Mouse (Mus musculus) embryonic facial prominence, embryonic 15.5 days (tissue): Measurements from ENCODE around the gene Dnaic2. TPM values are rescaled to one million over a fixed set of nuclear protein-coding genes. Genes with fewer than 3 reads are reported as not detected.

Experiments
- ATAC-seq: fragments of 200-750 bp; cut with Nextera tagmentation; 2 replicates; pipeline ENCODE4 v1.8.0; 2017; ENCODE audit warnings: low read depth, moderate TSS enrichment; ENCODE audit not compliant: insufficient number of reproducible peaks, low FRiP score, low TSS enrichment
- H3K27ac ChIP-seq: fragments of 300-500 bp; sonication (generic); replicated peaks from 2 replicates; pipeline ENCODE4 v1.5.1; 2015; ENCODE audit warnings: mild to moderate bottlenecking, inconsistent platforms
- H3K27me3 ChIP-seq: fragments of 300-500 bp; sonication (generic); 2 replicates; pipeline ENCODE4 v1.6.1; 2015; ENCODE audit warnings: inconsistent platforms
- H3K36me3 ChIP-seq: fragments of 300-500 bp; sonication (generic); 2 replicates; pipeline ENCODE4 v1.6.1; 2015; ENCODE audit warnings: mild to moderate bottlenecking, inconsistent platforms
- H3K4me1 ChIP-seq: fragments of 300-500 bp; sonication (generic); 2 replicates; pipeline ENCODE4 v1.6.1; 2015; ENCODE audit warnings: inconsistent platforms
- H3K4me2 ChIP-seq: fragments of 300-500 bp; sonication (generic); replicated peaks from 2 replicates; pipeline ENCODE4 v1.6.1; 2015; ENCODE audit warnings: mild to moderate bottlenecking, inconsistent platforms
- H3K4me3 ChIP-seq: fragments of 300-500 bp; sonication (generic); replicated peaks from 2 replicates; pipeline ENCODE4 v1.5.1; 2015; ENCODE audit warnings: mild to moderate bottlenecking, inconsistent platforms
- H3K9ac ChIP-seq: fragments of 300-500 bp; sonication (generic); 2 replicates; pipeline ENCODE4 v1.6.1; 2015; ENCODE audit warnings: inconsistent platforms
- H3K9me3 ChIP-seq: fragments of 300-500 bp; sonication (generic); replicated peaks from 2 replicates; pipeline ENCODE4 v1.6.1; 2016; ENCODE audit warnings: inconsistent platforms
- WGBS: fragments of 180-500 bp; shearing (Covaris S2); methylation state at CpG from one replicate; pipeline ENCODE4 v1.1.7; 2015; 5-methylcytosine and 5-hydroxymethylcytosine counted together
- polyA plus RNA-seq: library from polyadenylated mRNA; unstranded; fragments of >200 nt; fragmentation: Nextera tagmentation; extraction: Ambion mirVana; gene quantifications from 2 replicates; pipeline ENCODE4 v1.2.1, GENCODE M21; 2015

The Dnaic2 gene
- polyA plus RNA-seq, 1 experiment from 2014 or later, result 13.2 TPM

GRCm38 (mm10) chr11:114802540-114803267 lies 75.5 kb downstream of the Dnaic2 start:
- no peak overlapping the region for H3K9ac ChIP-seq

DNA sequence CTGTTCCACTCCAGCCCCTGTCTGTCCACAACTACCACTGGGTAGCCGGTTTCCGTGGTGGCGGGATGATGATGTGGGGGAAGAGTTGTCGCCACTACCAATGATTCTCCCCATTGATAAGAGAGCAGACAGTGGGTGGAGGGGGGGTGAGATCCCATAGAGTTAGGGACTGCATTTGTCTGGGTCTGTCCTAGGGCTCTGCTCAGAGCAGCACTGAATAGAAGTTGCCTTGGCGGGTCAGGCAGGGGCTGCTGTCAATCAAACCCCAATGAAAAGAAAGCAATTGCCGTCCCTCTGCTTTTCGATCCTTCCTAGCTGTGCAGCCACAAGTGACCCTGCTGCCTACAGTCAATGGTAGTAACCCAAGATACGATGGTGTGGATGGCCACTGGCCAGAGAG lies 76.8 kb downstream of the Dnaic2 start:
- no peak for ATAC-seq
- H3K9me3 ChIP-seq, result no peaks in the 10 kb centered on the region
- 39% methylated on average over 8 of the region's 8 CpGs for WGBS

More at GRCm38 (mm10) chr11:114802540-114803267, 75.5 kb downstream of the Dnaic2 start:
- no peaks in the 10 kb centered on the region for H3K27me3 ChIP-seq
- no peaks in the 10 kb centered on the region for H3K9me3 ChIP-seq
- no peak for ATAC-seq
- no peak overlapping the region for H3K4me3 ChIP-seq
- no peak overlapping the region for H3K27ac ChIP-seq
- H3K4me1 ChIP-seq, result peaks cover 3% of the 10 kb centered on the region; the same call in 1 of the 2 replicates
- H3K4me2 ChIP-seq, result no peak overlapping the region
- WGBS, result 60% methylated on average over 15 of the region's 15 CpGs
- no peaks in the 10 kb centered on the region for H3K36me3 ChIP-seq

DNA sequence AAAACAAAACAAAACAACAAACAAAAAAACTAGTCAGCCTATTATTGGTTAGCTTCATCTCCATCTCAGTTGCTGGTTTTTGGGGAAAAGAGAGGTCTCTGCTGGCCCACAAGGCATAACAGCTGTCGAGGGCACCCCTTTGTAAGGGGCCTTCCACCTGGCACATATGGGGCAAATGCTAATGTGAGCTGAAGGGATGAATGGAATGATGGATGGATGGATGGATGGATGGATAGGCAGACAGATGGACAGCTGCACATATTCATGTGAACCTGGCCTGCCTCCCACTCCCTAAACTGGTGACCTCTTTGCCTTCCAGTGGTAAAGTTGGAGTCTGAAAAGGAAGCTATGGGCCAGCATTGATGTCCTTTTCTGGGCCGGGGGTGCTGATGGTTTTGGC lies 79.8 kb downstream of the Dnaic2 start:
- H3K9me3 ChIP-seq, result no peaks in the 10 kb centered on the region
- H3K9ac ChIP-seq, result no peak overlapping the region
- H3K27ac ChIP-seq, result no peak overlapping the region
- no peaks in the 10 kb centered on the region for H3K27me3 ChIP-seq
- no peak overlapping the region for H3K4me3 ChIP-seq
- no peak overlapping the region for H3K4me2 ChIP-seq
- no peaks in the 10 kb centered on the region for H3K36me3 ChIP-seq
- ATAC-seq, result no peak
- H3K4me1 ChIP-seq, result peaks cover 8% of the 10 kb centered on the region; the same call in 1 of the 2 replicates
- WGBS, result 69% methylated on average over 2 of the region's 2 CpGs

More for the DNA sequence above, 76.8 kb downstream of the Dnaic2 start:
- Histone ChIP-seq H3K9ac (no peak overlapping the region), H3K4me2 (no peak overlapping the region), H3K27me3 (no peaks in the 10 kb centered on the region), H3K27ac (no peak overlapping the region), H3K4me1 (peaks cover 5% of the 10 kb centered on the region; the same call in 1 of the 2 replicates), H3K36me3 (no peaks in the 10 kb centered on the region), H3K4me3 (no peak overlapping the region)

Other genes with a start within 250 kb of the Dnaic2 start
- gene Rpl38, start 58.9 kb upstream of the Dnaic2 start, polyA plus RNA-seq, result 993 and 1,020 TPM in 2 replicates
- gene Ttyh2, start 52.0 kb upstream of the Dnaic2 start, polyA plus RNA-seq, result 31.5 and 36.4 TPM in 2 replicates
- gene Kif19a, start 38.0 kb downstream of the Dnaic2 start, polyA plus RNA-seq, result 1.7 and 3.2 TPM in 2 replicates
- gene Btbd17, start 68.5 kb downstream of the Dnaic2 start, polyA plus RNA-seq, result 3.6 and 4.2 TPM in 2 replicates
- not detected in 2 replicates for gene Gpr142, start 71.5 kb downstream of the Dnaic2 start, polyA plus RNA-seq
- 40.4 and 45.4 TPM in 2 replicates for gene Gprc5c, start 123.7 kb downstream of the Dnaic2 start, polyA plus RNA-seq
- gene Cd300a, start 162.6 kb downstream of the Dnaic2 start, polyA plus RNA-seq, result 1.6 and 1.8 TPM in 2 replicates
- gene Cd300lb, start 207.0 kb downstream of the Dnaic2 start, polyA plus RNA-seq, result 0.49 and 0.61 TPM in 2 replicates
- gene Cd300c, start 241.7 kb downstream of the Dnaic2 start, polyA plus RNA-seq, result not detected in 2 replicates